Comparison of ENCODE assay signal across 8 mouse cellular contexts in the genomic region with DNA sequence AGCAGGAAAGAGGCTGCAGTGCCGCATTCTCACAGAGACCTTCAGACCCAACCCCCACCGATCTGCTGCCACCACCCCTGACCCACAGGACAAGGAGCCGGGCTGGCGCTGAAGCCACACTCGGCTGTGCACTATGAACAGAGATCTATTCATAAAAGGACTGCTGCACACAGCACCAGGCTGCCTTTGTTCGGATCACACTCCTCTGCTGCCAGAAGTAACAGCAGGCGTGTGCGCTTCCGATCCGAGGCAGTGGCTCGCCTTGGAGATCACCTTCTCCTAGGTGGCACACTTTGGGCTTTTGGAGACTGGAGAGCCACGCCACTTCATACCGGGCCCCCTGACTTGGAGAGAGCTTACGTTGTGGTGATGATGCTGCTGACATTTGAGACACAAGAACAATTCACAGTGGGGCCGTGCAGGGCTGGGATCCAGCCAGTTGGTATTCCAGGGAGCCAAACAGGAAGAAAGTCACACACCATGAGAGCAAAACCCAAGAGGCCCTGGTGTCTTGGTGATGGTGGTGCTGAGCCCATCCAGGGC. TPM values are rescaled to one million over a fixed set of nuclear protein-coding genes. Genes with fewer than 3 reads are reported as not detected.
DNase-seq lines count a peak whose midpoint lies in the region; ATAC-seq and TF ChIP-seq lines count a peak whose summit lies in the region.

No protein-coding gene starts in this region.

- intact Hi-C loops in heart, adult 2 months (cut with DNase I) = no loop called here

- H3K79me2 ChIP-seq in heart, adult 2 months (replicated peaks; ENCODE audit: control insufficient read depth, insufficient read depth, low read length) = no peaks in the 10 kb centered on the region

- ATAC-seq in heart, embryonic 15.5 days (replicated peaks; ENCODE audit: insufficient number of reproducible peaks, insufficient read depth, low FRiP score, low read depth) = no peak
- peak; percentile 87 for ATAC-seq in forebrain, embryonic 13.5 days
- no peak for ATAC-seq in limb, embryonic 15.5 days (ENCODE audit: insufficient number of reproducible peaks, low FRiP score, low TSS enrichment, low read depth)
- no peak for ATAC-seq in liver, embryonic 11.5 days (replicated peaks; ENCODE audit: low FRiP score)

- no peak for TF ChIP-seq EP300 in heart, adult 2 months (IDR thresholded peaks at IDR 0.05; ENCODE audit: insufficient read depth, low read depth, low read length)

- H3K4me1 ChIP-seq in heart, embryonic 15.5 days (replicated peaks) = peaks cover 53% of the 10 kb centered on the region
- H3K4me1 ChIP-seq in heart, adult 2 months (ENCODE audit: control insufficient read depth, insufficient read depth, low read length) = peaks cover 3% of the 10 kb centered on the region
- peaks cover 49% of the 10 kb centered on the region for H3K4me1 ChIP-seq in forebrain, embryonic 13.5 days
- peaks cover 46% of the 10 kb centered on the region for H3K4me1 ChIP-seq in limb, embryonic 15.5 days
- H3K4me1 ChIP-seq in liver, embryonic 11.5 days (replicated peaks; ENCODE audit: control insufficient read depth, insufficient read depth, low read length) = peaks cover 37% of the 10 kb centered on the region

- no peaks in the 10 kb centered on the region for H3K36me3 ChIP-seq in heart, embryonic 15.5 days
- no peaks in the 10 kb centered on the region for H3K36me3 ChIP-seq in heart, adult 2 months (ENCODE audit: control insufficient read depth, insufficient read depth, low read length)
- no peaks in the 10 kb centered on the region for H3K36me3 ChIP-seq in forebrain, embryonic 13.5 days (ENCODE audit: poor library complexity, severe bottlenecking)
- H3K36me3 ChIP-seq in limb, embryonic 15.5 days = no peaks in the 10 kb centered on the region
- H3K36me3 ChIP-seq in liver, embryonic 11.5 days (ENCODE audit: control insufficient read depth, insufficient read depth, low read length) = no peaks in the 10 kb centered on the region

- 18% methylated on average over 15 of the region's 15 CpGs for WGBS in heart, embryonic 15.5 days
- WGBS in heart, adult 2 months = 24% methylated on average over 15 of the region's 15 CpGs
- WGBS in forebrain, embryonic 13.5 days = 3% methylated on average over 15 of the region's 15 CpGs
- 22% methylated on average over 15 of the region's 15 CpGs for WGBS in limb, embryonic 15.5 days
- WGBS in liver, embryonic 11.5 days = 42% methylated on average over 15 of the region's 15 CpGs

- H3K9me3 ChIP-seq in heart, embryonic 15.5 days (replicated peaks) = no peaks in the 10 kb centered on the region
- H3K9me3 ChIP-seq in forebrain, embryonic 13.5 days (replicated peaks) = no peaks in the 10 kb centered on the region
- H3K9me3 ChIP-seq in limb, embryonic 15.5 days = no peaks in the 10 kb centered on the region
- H3K9me3 ChIP-seq in liver, embryonic 11.5 days (ENCODE audit: control insufficient read depth, low read length) = no peaks in the 10 kb centered on the region

- DNase-seq in heart, adult 2 months = no peak
- peak; percentile 25 for DNase-seq in NIH3T3 (ENCODE audit: low read depth)
- DNase-seq in c-Kit-positive CD71-positive TER-119-positive erythroid progenitor cells, embryonic 14.5 days (ENCODE audit: low spot score) = no peak
- DNase-seq in liver, embryonic 11.5 days (ENCODE audit: low spot score) = no peak
- no peak for DNase-seq in left cerebral cortex, adult 18-20 months (ENCODE audit: low spot score in 2 of 2)

- H3K4me2 ChIP-seq in heart, embryonic 15.5 days = peak overlapping the region; percentile 54
- peak overlapping the region; percentile 56 for H3K4me2 ChIP-seq in forebrain, embryonic 13.5 days
- H3K4me2 ChIP-seq in limb, embryonic 15.5 days = peak overlapping the region; percentile 25; the same call in 1 of the 2 replicates
- no peak overlapping the region for H3K4me2 ChIP-seq in liver, embryonic 11.5 days

- H3K4me3 ChIP-seq in heart, embryonic 15.5 days = peak overlapping the region; percentile 19; the same call in 1 of the 2 replicates
- H3K4me3 ChIP-seq in heart, adult 2 months = no peak overlapping the region
- peak overlapping the region; percentile 22 for H3K4me3 ChIP-seq in forebrain, embryonic 13.5 days
- no peak overlapping the region for H3K4me3 ChIP-seq in limb, embryonic 15.5 days
- no peak overlapping the region for H3K4me3 ChIP-seq in liver, embryonic 11.5 days (ENCODE audit: low read depth, low read length)

- TF ChIP-seq CTCF in heart, adult 2 months (IDR thresholded peaks at IDR 0.05) = no peak

- H3K27ac ChIP-seq in heart, embryonic 15.5 days = peak overlapping the region; percentile 60
- no peak overlapping the region for H3K27ac ChIP-seq in heart, adult 2 months
- H3K27ac ChIP-seq in forebrain, embryonic 13.5 days = no peak overlapping the region; the same call in 1 of the 2 replicates
- no peak overlapping the region for H3K27ac ChIP-seq in limb, embryonic 15.5 days
- no peak overlapping the region for H3K27ac ChIP-seq in liver, embryonic 11.5 days (ENCODE audit: low read depth, low read length)

- H3K9ac ChIP-seq in heart, embryonic 15.5 days = no peak overlapping the region
- no peak overlapping the region for H3K9ac ChIP-seq in heart, adult 2 months (ENCODE audit: low read depth, low read length)
- peak overlapping the region; percentile 45 for H3K9ac ChIP-seq in forebrain, embryonic 13.5 days
- no peak overlapping the region for H3K9ac ChIP-seq in limb, embryonic 15.5 days
- H3K9ac ChIP-seq in liver, embryonic 11.5 days (ENCODE audit: low read depth, low read length) = no peak overlapping the region

- no peak for TF ChIP-seq POLR2A in heart, adult 2 months (IDR thresholded peaks at IDR 0.05; ENCODE audit: insufficient read depth, low read depth, low read length)

- peaks cover 17% of the 10 kb centered on the region for H3K27me3 ChIP-seq in heart, embryonic 15.5 days
- 0 out of 2 replicates have a peak, but pooled peaks cover 1% of the 10 kb centered on the region for H3K27me3 ChIP-seq in heart, adult 2 months (ENCODE audit: control insufficient read depth, insufficient read depth, low read length)
- H3K27me3 ChIP-seq in forebrain, embryonic 13.5 days = peaks cover 34% of the 10 kb centered on the region
- H3K27me3 ChIP-seq in limb, embryonic 15.5 days = 0 out of 2 replicates have a peak, but pooled peaks cover 4% of the 10 kb centered on the region
- H3K27me3 ChIP-seq in liver, embryonic 11.5 days (replicated peaks; ENCODE audit: control insufficient read depth, insufficient read depth, low read length) = peaks cover 11% of the 10 kb centered on the region; the same call in 1 of the 2 replicates

RNA-seq across cellular contexts. Expression of gene Irs2, which starts 47.9 kb away (rescaled TPM):
- 3.4 and 4.3 TPM in 2 replicates for polyA plus RNA-seq in heart, embryonic 15.5 days (2015; fragmentation: Nextera tagmentation; extraction: Ambion mirVana)
- total RNA-seq in heart, adult 2 months (2021) = 10 to 100 TPM; 13.5 to 19.0 TPM
- 4.5 TPM in 2 replicates for polyA plus RNA-seq in heart, adult 2 months (2012; rRNA removed)
- 4.5 and 5.2 TPM in 2 replicates for polyA plus RNA-seq in forebrain, embryonic 13.5 days (2015; fragmentation: Nextera tagmentation; extraction: Ambion mirVana)
- 5.1 and 6.5 TPM in 2 replicates for polyA plus RNA-seq in limb, embryonic 15.5 days (2015; fragmentation: Nextera tagmentation; extraction: Ambion mirVana)
- 8.3 and 8.9 TPM in 2 replicates for polyA plus RNA-seq in liver, embryonic 11.5 days (2014; fragmentation: Nextera tagmentation; extraction: Ambion mirVana)
- total RNA-seq in left cerebral cortex, adult 18-20 months (2021) = 10 to 100 TPM; 64.4 to 93.4 TPM

Comparison
In these comparisons a context has a peak if more than half of its experiments do, and no peak if none do; other contexts are left out.
1. H3K4me3 ChIP-seq: peak in heart, embryonic 15.5 days (single experiment) and forebrain, embryonic 13.5 days (single experiment); none in heart, adult 2 months (single experiment), limb, embryonic 15.5 days (single experiment) and liver, embryonic 11.5 days (single experiment).